Mouse (Mus musculus): Measurements from ENCODE around the gene Pgbd1.
"Not testable (repeated sequence)": the region's sequence is repeated elsewhere in the genome, so short reads cannot be mapped to it uniquely, and the experiment has no call there.

Gene Pgbd1

GRCm38 (mm10) chr13:21440503-21441206 lies at the start of gene Pgbd1:
Gene Pgbd1, minus strand, starts transcription at chr13:21441058.
- DNase-seq (ENCODE audit: low spot score in 2 of 2) = peak; percentile 53 to 69

- DNase-seq (ENCODE audit: low spot score in 2 of 2) = no peak
Observed at GRCm38 (mm10) chr13:21486881-21487280, 46.0 kb upstream of the Pgbd1 start.

- DNase-seq (ENCODE audit: low spot score in 2 of 2) = peak in 1 of 2 experiments; percentile 57
Observed at GRCm38 (mm10) chr13:21478759-21479670, 38.2 kb upstream of the Pgbd1 start, which contains the start of the genes Zkscan4 and Gm10065. Gene Zkscan4, plus strand, starts transcription at chr13:21478907. Gene Gm10065, minus strand, starts transcription at chr13:21479441.

GRCm38 (mm10) chr13:21472427-21472826 lies 31.6 kb upstream of the Pgbd1 start:
- no peak for DNase-seq (ENCODE audit: low spot score in 2 of 2)

GRCm38 (mm10) chr13:21469097-21469496 lies 28.2 kb upstream of the Pgbd1 start:
- no peak for DNase-seq (ENCODE audit: low spot score in 2 of 2)

GRCm38 (mm10) chr13:21468061-21469019 lies 27.5 kb upstream of the Pgbd1 start, which contains the start of gene Nkapl:
Gene Nkapl, minus strand, starts transcription at chr13:21468509.
- peak; percentile 78 to 80 for DNase-seq (ENCODE audit: low spot score in 2 of 2)

GRCm38 (mm10) chr13:21467336-21467735 lies 26.5 kb upstream of the Pgbd1 start:
- no peak for DNase-seq (ENCODE audit: low spot score in 2 of 2)

GRCm38 (mm10) chr13:21462516-21462915 lies 21.7 kb upstream of the Pgbd1 start:
- DNase-seq (ENCODE audit: low spot score in 2 of 2) = not testable (repeated sequence)

- no peak for DNase-seq (ENCODE audit: low spot score in 2 of 2)
Observed at GRCm38 (mm10) chr13:21456347-21456746, 15.5 kb upstream of the Pgbd1 start.

- DNase-seq (ENCODE audit: low spot score in 2 of 2) = no peak
Observed at GRCm38 (mm10) chr13:21454133-21454532, 13.3 kb upstream of the Pgbd1 start.

GRCm38 (mm10) chr13:21453449-21453848 lies 12.6 kb upstream of the Pgbd1 start, which contains the start of gene Zscan26:
Gene Zscan26, minus strand, starts transcription at chr13:21453730.
- peak; percentile 65 to 77 for DNase-seq (ENCODE audit: low spot score in 2 of 2)

GRCm38 (mm10) chr13:21453042-21453441 lies 12.2 kb upstream of the Pgbd1 start:
- DNase-seq (ENCODE audit: low spot score in 2 of 2) = no peak

GRCm38 (mm10) chr13:21447856-21448614 lies 7.2 kb upstream of the Pgbd1 start:
- no peak for DNase-seq (ENCODE audit: low spot score in 2 of 2)

- DNase-seq (ENCODE audit: low spot score in 2 of 2) = no peak
Observed at GRCm38 (mm10) chr13:21446796-21447195, 5.9 kb upstream of the Pgbd1 start.

GRCm38 (mm10) chr13:21441207-21441572 lies 332 bp upstream of the Pgbd1 start:
- DNase-seq (ENCODE audit: low spot score in 2 of 2) = no peak

GRCm38 (mm10) chr13:21435476-21435875 lies 5.4 kb downstream of the Pgbd1 start:
- DNase-seq (ENCODE audit: low spot score in 2 of 2) = no peak

- no peak for DNase-seq (ENCODE audit: low spot score in 2 of 2)
Observed at GRCm38 (mm10) chr13:21427631-21428030, 13.2 kb downstream of the Pgbd1 start.

- DNase-seq (ENCODE audit: low spot score in 2 of 2) = no peak
Observed at GRCm38 (mm10) chr13:21423301-21423700, 17.6 kb downstream of the Pgbd1 start.

GRCm38 (mm10) chr13:21418865-21419264 lies 22.0 kb downstream of the Pgbd1 start:
- no peak for DNase-seq (ENCODE audit: low spot score in 2 of 2)

- no peak for DNase-seq (ENCODE audit: low spot score in 2 of 2)
Observed at GRCm38 (mm10) chr13:21417298-21418010, 23.4 kb downstream of the Pgbd1 start.
